Mouse (Mus musculus): ENCODE results near the gene Runx1. TPM values are rescaled to one million over a fixed set of nuclear protein-coding genes. Genes with fewer than 3 reads are reported as not detected.

The Runx1 gene
- polyA plus RNA-seq, 1 experiment from 2014 or later, result 0.59 TPM

- no peaks in the 10 kb centered on the region for H3K4me1 ChIP-seq (ENCODE audit: control insufficient read depth, insufficient read depth, low read length)
- H3K4me2 ChIP-seq (ENCODE audit: low read depth, low read length), result no peak overlapping the region
- no peaks in the 10 kb centered on the region for H3K9me3 ChIP-seq (ENCODE audit: control insufficient read depth, low read length)
- 79% methylated on average over 6 of the region's 6 CpGs for WGBS
- H3K27ac ChIP-seq (ENCODE audit: low read depth, low read length), result no peak overlapping the region
- no peaks in the 10 kb centered on the region for H3K36me3 ChIP-seq (ENCODE audit: control insufficient read depth, insufficient read depth, low read length)
- H3K4me3 ChIP-seq (ENCODE audit: low read depth, low read length), result no peak overlapping the region
- no peak overlapping the region for H3K9ac ChIP-seq (replicated peaks; ENCODE audit: low read depth, low read length)
- H3K27me3 ChIP-seq (ENCODE audit: control insufficient read depth, insufficient read depth, low read length), result no peaks in the 10 kb centered on the region
- no peak for ATAC-seq (ENCODE audit: low read depth)
These were observed 35.3 kb downstream of the Runx1 start for GRCm38 (mm10) chr16:92790601-92791000.

GRCm38 (mm10) chr16:92789840-92790239, 36.1 kb downstream of the Runx1 start:
- H3K4me1 ChIP-seq (ENCODE audit: control insufficient read depth, insufficient read depth, low read length), result no peaks in the 10 kb centered on the region
- H3K27me3 ChIP-seq (ENCODE audit: control insufficient read depth, insufficient read depth, low read length), result no peaks in the 10 kb centered on the region
- no peak overlapping the region for H3K4me3 ChIP-seq (ENCODE audit: low read depth, low read length)
- no peak for ATAC-seq (ENCODE audit: low read depth)
- H3K27ac ChIP-seq (ENCODE audit: low read depth, low read length), result no peak overlapping the region
- no peaks in the 10 kb centered on the region for H3K9me3 ChIP-seq (ENCODE audit: control insufficient read depth, low read length)
- WGBS, result 90% methylated on average over 4 of the region's 4 CpGs
- H3K9ac ChIP-seq (replicated peaks; ENCODE audit: low read depth, low read length), result no peak overlapping the region
- H3K4me2 ChIP-seq (ENCODE audit: low read depth, low read length), result no peak overlapping the region
- H3K36me3 ChIP-seq (ENCODE audit: control insufficient read depth, insufficient read depth, low read length), result no peaks in the 10 kb centered on the region

- no peak overlapping the region for H3K4me3 ChIP-seq (ENCODE audit: low read depth, low read length)
- H3K27me3 ChIP-seq (ENCODE audit: control insufficient read depth, insufficient read depth, low read length), result no peaks in the 10 kb centered on the region
- H3K36me3 ChIP-seq (ENCODE audit: control insufficient read depth, insufficient read depth, low read length), result no peaks in the 10 kb centered on the region
- H3K27ac ChIP-seq (ENCODE audit: low read depth, low read length), result no peak overlapping the region
- H3K4me2 ChIP-seq (ENCODE audit: low read depth, low read length), result no peak overlapping the region
- no peak for ATAC-seq (ENCODE audit: low read depth)
- H3K9me3 ChIP-seq (ENCODE audit: control insufficient read depth, low read length), result no peaks in the 10 kb centered on the region
- no peaks in the 10 kb centered on the region for H3K4me1 ChIP-seq (ENCODE audit: control insufficient read depth, insufficient read depth, low read length)
- WGBS, result 56% methylated on average over 11 of the region's 11 CpGs
- no peak overlapping the region for H3K9ac ChIP-seq (replicated peaks; ENCODE audit: low read depth, low read length)
These were observed 37.5 kb downstream of the Runx1 start for GRCm38 (mm10) chr16:92788446-92788845.

GRCm38 (mm10) chr16:92786883-92787321, 39.0 kb downstream of the Runx1 start:
- Histone ChIP-seq H3K9ac (replicated peaks; ENCODE audit: low read depth, low read length) (no peak overlapping the region), H3K27me3 (ENCODE audit: control insufficient read depth, insufficient read depth, low read length) (no peaks in the 10 kb centered on the region), H3K4me1 (ENCODE audit: control insufficient read depth, insufficient read depth, low read length) (no peaks in the 10 kb centered on the region), H3K4me2 (ENCODE audit: low read depth, low read length) (no peak overlapping the region), H3K36me3 (ENCODE audit: control insufficient read depth, insufficient read depth, low read length) (no peaks in the 10 kb centered on the region), H3K4me3 (ENCODE audit: low read depth, low read length) (no peak overlapping the region), H3K9me3 (ENCODE audit: control insufficient read depth, low read length) (no peaks in the 10 kb centered on the region), H3K27ac (ENCODE audit: low read depth, low read length) (no peak overlapping the region)
- WGBS, result 67% methylated on average over 5 of the region's 5 CpGs
- no peak for ATAC-seq (ENCODE audit: low read depth)

GRCm38 (mm10) chr16:92786276-92786882, 39.6 kb downstream of the Runx1 start:
- Histone ChIP-seq H3K9ac (replicated peaks; ENCODE audit: low read depth, low read length) (no peak overlapping the region), H3K4me3 (ENCODE audit: low read depth, low read length) (no peak overlapping the region), H3K4me1 (ENCODE audit: control insufficient read depth, insufficient read depth, low read length) (no peaks in the 10 kb centered on the region), H3K36me3 (ENCODE audit: control insufficient read depth, insufficient read depth, low read length) (no peaks in the 10 kb centered on the region), H3K27me3 (ENCODE audit: control insufficient read depth, insufficient read depth, low read length) (no peaks in the 10 kb centered on the region), H3K27ac (ENCODE audit: low read depth, low read length) (no peak overlapping the region), H3K4me2 (ENCODE audit: low read depth, low read length) (no peak overlapping the region), H3K9me3 (ENCODE audit: control insufficient read depth, low read length) (no peaks in the 10 kb centered on the region)
- ATAC-seq (ENCODE audit: low read depth), result no peak
- WGBS, result 78% methylated on average over 6 of the region's 6 CpGs

- Histone ChIP-seq H3K36me3 (ENCODE audit: control insufficient read depth, insufficient read depth, low read length) (no peaks in the 10 kb centered on the region), H3K4me1 (ENCODE audit: control insufficient read depth, insufficient read depth, low read length) (no peaks in the 10 kb centered on the region), H3K27me3 (ENCODE audit: control insufficient read depth, insufficient read depth, low read length) (no peaks in the 10 kb centered on the region), H3K9me3 (ENCODE audit: control insufficient read depth, low read length) (no peaks in the 10 kb centered on the region), H3K4me2 (ENCODE audit: low read depth, low read length) (no peak overlapping the region), H3K4me3 (ENCODE audit: low read depth, low read length) (no peak overlapping the region), H3K9ac (replicated peaks; ENCODE audit: low read depth, low read length) (no peak overlapping the region), H3K27ac (ENCODE audit: low read depth, low read length) (no peak overlapping the region)
- 75% methylated on average over 7 of the region's 7 CpGs for WGBS
- ATAC-seq (ENCODE audit: low read depth), result no peak
These were observed 42.3 kb downstream of the Runx1 start for GRCm38 (mm10) chr16:92783651-92784131.

- no peaks in the 10 kb centered on the region for H3K9me3 ChIP-seq (ENCODE audit: control insufficient read depth, low read length)
- H3K27me3 ChIP-seq (ENCODE audit: control insufficient read depth, insufficient read depth, low read length), result no peaks in the 10 kb centered on the region
- no peak for ATAC-seq (ENCODE audit: low read depth)
- no peaks in the 10 kb centered on the region for H3K4me1 ChIP-seq (ENCODE audit: control insufficient read depth, insufficient read depth, low read length)
- no peaks in the 10 kb centered on the region for H3K36me3 ChIP-seq (ENCODE audit: control insufficient read depth, insufficient read depth, low read length)
- no peak overlapping the region for H3K4me2 ChIP-seq (ENCODE audit: low read depth, low read length)
- H3K4me3 ChIP-seq (ENCODE audit: low read depth, low read length), result no peak overlapping the region
- H3K9ac ChIP-seq (replicated peaks; ENCODE audit: low read depth, low read length), result no peak overlapping the region
- no peak overlapping the region for H3K27ac ChIP-seq (ENCODE audit: low read depth, low read length)
- WGBS, result 86% methylated on average over 6 of the region's 6 CpGs
These were observed 43.5 kb downstream of the Runx1 start for GRCm38 (mm10) chr16:92782408-92782807.

GRCm38 (mm10) chr16:92779896-92780435, 46.0 kb downstream of the Runx1 start:
- H3K9me3 ChIP-seq (ENCODE audit: control insufficient read depth, low read length), result no peaks in the 10 kb centered on the region
- no peak overlapping the region for H3K4me2 ChIP-seq (ENCODE audit: low read depth, low read length)
- H3K9ac ChIP-seq (replicated peaks; ENCODE audit: low read depth, low read length), result no peak overlapping the region
- no peak overlapping the region for H3K4me3 ChIP-seq (ENCODE audit: low read depth, low read length)
- ATAC-seq (ENCODE audit: low read depth), result no peak
- H3K27me3 ChIP-seq (ENCODE audit: control insufficient read depth, insufficient read depth, low read length), result no peaks in the 10 kb centered on the region
- H3K36me3 ChIP-seq (ENCODE audit: control insufficient read depth, insufficient read depth, low read length), result no peaks in the 10 kb centered on the region
- no peak overlapping the region for H3K27ac ChIP-seq (ENCODE audit: low read depth, low read length)
- 88% methylated on average over 9 of the region's 9 CpGs for WGBS
- no peaks in the 10 kb centered on the region for H3K4me1 ChIP-seq (ENCODE audit: control insufficient read depth, insufficient read depth, low read length)

GRCm38 (mm10) chr16:92779175-92779574, 46.8 kb downstream of the Runx1 start:
- WGBS, result 84% methylated on average over 2 of the region's 2 CpGs

More at GRCm38 (mm10) chr16:92779175-92779574, 46.8 kb downstream of the Runx1 start:
- Histone ChIP-seq H3K9me3 (ENCODE audit: control insufficient read depth, low read length) (no peaks in the 10 kb centered on the region), H3K36me3 (ENCODE audit: control insufficient read depth, insufficient read depth, low read length) (no peaks in the 10 kb centered on the region), H3K27me3 (ENCODE audit: control insufficient read depth, insufficient read depth, low read length) (no peaks in the 10 kb centered on the region), H3K9ac (replicated peaks; ENCODE audit: low read depth, low read length) (no peak overlapping the region), H3K27ac (ENCODE audit: low read depth, low read length) (no peak overlapping the region), H3K4me3 (ENCODE audit: low read depth, low read length) (no peak overlapping the region), H3K4me1 (ENCODE audit: control insufficient read depth, insufficient read depth, low read length) (no peaks in the 10 kb centered on the region), H3K4me2 (ENCODE audit: low read depth, low read length) (no peak overlapping the region)
- no peak for ATAC-seq (ENCODE audit: low read depth)
